Mouse (Mus musculus): ENCODE measurements at regions not wholly inside any gene's neighbourhood (a gene's known extent, or its start where the extent isn't known, plus 50 kb on each side); places are given as distances from the start of the nearest gene placed in this dataset.
A peak's percentile ranks its signal among the peaks of the same experiment; 100 is the strongest.

- no peak overlapping the region for H3K27ac ChIP-seq (replicated peaks)
- 35% methylated on average over 4 of the region's 4 CpGs for WGBS (ENCODE audit: insufficient replicate concordance)
- ATAC-seq (ENCODE audit: insufficient read depth): no peak
- no peak overlapping the region for H3K4me2 ChIP-seq
- no peak overlapping the region for H3K9ac ChIP-seq
- H3K9me3 ChIP-seq (replicated peaks): no peaks in the 10 kb centered on the region
- H3K4me1 ChIP-seq (replicated peaks): no peaks in the 10 kb centered on the region
- no peaks in the 10 kb centered on the region for H3K27me3 ChIP-seq
- no peaks in the 10 kb centered on the region for H3K36me3 ChIP-seq (replicated peaks)
- no peak overlapping the region for H3K4me3 ChIP-seq (replicated peaks)
Observed at GRCm38 (mm10) chr11:111722276-111722675, 656.3 kb downstream of the Kcnj2 start.

- Histone ChIP-seq H3K27ac (replicated peaks) (no peak overlapping the region), H3K4me2 (no peak overlapping the region), H3K4me3 (replicated peaks) (no peak overlapping the region), H3K4me1 (replicated peaks) (no peaks in the 10 kb centered on the region), H3K9ac (no peak overlapping the region), H3K9me3 (replicated peaks) (no peaks in the 10 kb centered on the region), H3K27me3 (no peaks in the 10 kb centered on the region), H3K36me3 (replicated peaks) (no peaks in the 10 kb centered on the region)
- 71% methylated on average over 4 of the region's 4 CpGs for WGBS (ENCODE audit: insufficient replicate concordance)
- ATAC-seq (ENCODE audit: insufficient read depth): no peak
Observed at GRCm38 (mm10) chr11:111728148-111728547, 662.2 kb downstream of the Kcnj2 start.

- no peak overlapping the region for H3K4me3 ChIP-seq (replicated peaks)
- no peak overlapping the region for H3K4me2 ChIP-seq
- H3K27me3 ChIP-seq: no peaks in the 10 kb centered on the region
- H3K9me3 ChIP-seq (replicated peaks): no peaks in the 10 kb centered on the region
- no peaks in the 10 kb centered on the region for H3K36me3 ChIP-seq (replicated peaks)
- no peak overlapping the region for H3K9ac ChIP-seq
- WGBS (ENCODE audit: insufficient replicate concordance): 51% methylated on average over 8 of the region's 8 CpGs
- H3K4me1 ChIP-seq (replicated peaks): no peaks in the 10 kb centered on the region
- no peak overlapping the region for H3K27ac ChIP-seq (replicated peaks)
- ATAC-seq (ENCODE audit: insufficient read depth): no peak
Observed at GRCm38 (mm10) chr11:111732096-111732495, 666.1 kb downstream of the Kcnj2 start.

- Histone ChIP-seq H3K4me3 (replicated peaks) (no peak overlapping the region), H3K27me3 (no peaks in the 10 kb centered on the region), H3K36me3 (replicated peaks) (no peaks in the 10 kb centered on the region), H3K9me3 (replicated peaks) (no peaks in the 10 kb centered on the region), H3K27ac (replicated peaks) (no peak overlapping the region), H3K9ac (no peak overlapping the region), H3K4me1 (replicated peaks) (no peaks in the 10 kb centered on the region), H3K4me2 (no peak overlapping the region)
- WGBS (ENCODE audit: insufficient replicate concordance): 67% methylated on average over 1 of the region's 1 CpGs
- no peak for ATAC-seq (ENCODE audit: insufficient read depth)
Observed at GRCm38 (mm10) chr11:111735446-111735845, 669.5 kb downstream of the Kcnj2 start.

GRCm38 (mm10) chr11:111735961-111736360 lies 670.0 kb downstream of the Kcnj2 start:
- Histone ChIP-seq H3K36me3 (replicated peaks) (no peaks in the 10 kb centered on the region), H3K9ac (no peak overlapping the region), H3K4me2 (no peak overlapping the region), H3K27me3 (no peaks in the 10 kb centered on the region), H3K27ac (replicated peaks) (no peak overlapping the region), H3K4me1 (replicated peaks) (no peaks in the 10 kb centered on the region), H3K9me3 (replicated peaks) (no peaks in the 10 kb centered on the region), H3K4me3 (replicated peaks) (no peak overlapping the region)
- ATAC-seq (ENCODE audit: insufficient read depth): no peak
- 73% methylated on average over 5 of the region's 5 CpGs for WGBS (ENCODE audit: insufficient replicate concordance)

- H3K4me2 ChIP-seq: no peak overlapping the region
- WGBS (ENCODE audit: insufficient replicate concordance): 53% methylated on average over 6 of the region's 6 CpGs
- H3K9me3 ChIP-seq (replicated peaks): no peaks in the 10 kb centered on the region
- ATAC-seq (ENCODE audit: insufficient read depth): no peak
- no peak overlapping the region for H3K27ac ChIP-seq (replicated peaks)
- H3K4me1 ChIP-seq (replicated peaks): peaks cover 5% of the 10 kb centered on the region; the same call in 1 of the 2 replicates
- H3K27me3 ChIP-seq: no peaks in the 10 kb centered on the region
- H3K9ac ChIP-seq: no peak overlapping the region
- no peak overlapping the region for H3K4me3 ChIP-seq (replicated peaks)
- no peaks in the 10 kb centered on the region for H3K36me3 ChIP-seq (replicated peaks)
Observed at GRCm38 (mm10) chr11:111743356-111743755, 677.4 kb downstream of the Kcnj2 start.

GRCm38 (mm10) chr11:111747262-111747946 lies 681.4 kb downstream of the Kcnj2 start:
- no peak overlapping the region for H3K27ac ChIP-seq (replicated peaks)
- H3K36me3 ChIP-seq (replicated peaks): no peaks in the 10 kb centered on the region
- H3K9me3 ChIP-seq (replicated peaks): no peaks in the 10 kb centered on the region
- H3K4me2 ChIP-seq: no peak overlapping the region
- 63% methylated on average over 7 of the region's 7 CpGs for WGBS (ENCODE audit: insufficient replicate concordance)
- no peak overlapping the region for H3K9ac ChIP-seq
- no peak overlapping the region for H3K4me3 ChIP-seq (replicated peaks)
- ATAC-seq (ENCODE audit: insufficient read depth): no peak
- H3K27me3 ChIP-seq: no peaks in the 10 kb centered on the region
- H3K4me1 ChIP-seq (replicated peaks): peaks cover 5% of the 10 kb centered on the region; the same call in 1 of the 2 replicates

- Histone ChIP-seq H3K27me3 (no peaks in the 10 kb centered on the region), H3K4me2 (no peak overlapping the region), H3K4me3 (replicated peaks) (no peak overlapping the region), H3K4me1 (replicated peaks) (peaks cover 5% of the 10 kb centered on the region; the same call in 1 of the 2 replicates), H3K27ac (replicated peaks) (no peak overlapping the region), H3K9me3 (replicated peaks) (no peaks in the 10 kb centered on the region), H3K36me3 (replicated peaks) (no peaks in the 10 kb centered on the region), H3K9ac (no peak overlapping the region)
- WGBS (ENCODE audit: insufficient replicate concordance): 11% methylated on average over 2 of the region's 2 CpGs
- ATAC-seq (ENCODE audit: insufficient read depth): peak; percentile 73
Observed at GRCm38 (mm10) chr11:111747947-111748322, 682.0 kb downstream of the Kcnj2 start.

- Histone ChIP-seq H3K9ac (no peak overlapping the region), H3K27me3 (no peaks in the 10 kb centered on the region), H3K4me1 (replicated peaks) (peaks cover 5% of the 10 kb centered on the region; the same call in 1 of the 2 replicates), H3K4me3 (replicated peaks) (no peak overlapping the region), H3K36me3 (replicated peaks) (no peaks in the 10 kb centered on the region), H3K4me2 (no peak overlapping the region), H3K9me3 (replicated peaks) (no peaks in the 10 kb centered on the region), H3K27ac (replicated peaks) (no peak overlapping the region)
- ATAC-seq (ENCODE audit: insufficient read depth): no peak
- 75% methylated on average over 1 of the region's 1 CpGs for WGBS (ENCODE audit: insufficient replicate concordance)
Observed at GRCm38 (mm10) chr11:111748496-111748895, 682.5 kb downstream of the Kcnj2 start.

- ATAC-seq (ENCODE audit: insufficient read depth): no peak
- H3K9me3 ChIP-seq (replicated peaks): no peaks in the 10 kb centered on the region
- no peak overlapping the region for H3K4me2 ChIP-seq
- no peak overlapping the region for H3K27ac ChIP-seq (replicated peaks)
- no peaks in the 10 kb centered on the region for H3K27me3 ChIP-seq
- no peaks in the 10 kb centered on the region for H3K36me3 ChIP-seq (replicated peaks)
- H3K9ac ChIP-seq: no peak overlapping the region
- H3K4me3 ChIP-seq (replicated peaks): no peak overlapping the region
- 49% methylated on average over 2 of the region's 2 CpGs for WGBS (ENCODE audit: insufficient replicate concordance)
- no peaks in the 10 kb centered on the region for H3K4me1 ChIP-seq (replicated peaks)
Observed at GRCm38 (mm10) chr11:111754735-111755134, 688.8 kb downstream of the Kcnj2 start.

GRCm38 (mm10) chr11:111763081-111763480 lies 697.1 kb downstream of the Kcnj2 start:
- H3K27ac ChIP-seq (replicated peaks): no peak overlapping the region
- H3K9ac ChIP-seq: no peak overlapping the region
- no peak overlapping the region for H3K4me2 ChIP-seq
- 56% methylated on average over 3 of the region's 3 CpGs for WGBS (ENCODE audit: insufficient replicate concordance)
- no peak for ATAC-seq (ENCODE audit: insufficient read depth)
- no peaks in the 10 kb centered on the region for H3K9me3 ChIP-seq (replicated peaks)
- no peaks in the 10 kb centered on the region for H3K4me1 ChIP-seq (replicated peaks)
- no peaks in the 10 kb centered on the region for H3K36me3 ChIP-seq (replicated peaks)
- no peaks in the 10 kb centered on the region for H3K27me3 ChIP-seq
- H3K4me3 ChIP-seq (replicated peaks): no peak overlapping the region
